Mouse (Mus musculus): ENCODE data around the gene Tbcb.

- TF ChIP-seq CTCF (IDR thresholded peaks at IDR 0.05; ENCODE audit: low read depth) (no peak), EP300 (IDR thresholded peaks at IDR 0.05; ENCODE audit: low read depth) (no peak)
Measured at GRCm38 (mm10) chr7:30202895-30203690, 29.0 kb downstream of the Tbcb start.
